Mouse (Mus musculus): ENCODE measurements around the gene Erh. TPM values are rescaled to one million over a fixed set of nuclear protein-coding genes. Genes with fewer than 3 reads are reported as not detected.

Gene Erh
- 10 to 100 TPM; 23.9 to 53.3 (median 35.7) TPM for total RNA-seq (2022)

DNA sequence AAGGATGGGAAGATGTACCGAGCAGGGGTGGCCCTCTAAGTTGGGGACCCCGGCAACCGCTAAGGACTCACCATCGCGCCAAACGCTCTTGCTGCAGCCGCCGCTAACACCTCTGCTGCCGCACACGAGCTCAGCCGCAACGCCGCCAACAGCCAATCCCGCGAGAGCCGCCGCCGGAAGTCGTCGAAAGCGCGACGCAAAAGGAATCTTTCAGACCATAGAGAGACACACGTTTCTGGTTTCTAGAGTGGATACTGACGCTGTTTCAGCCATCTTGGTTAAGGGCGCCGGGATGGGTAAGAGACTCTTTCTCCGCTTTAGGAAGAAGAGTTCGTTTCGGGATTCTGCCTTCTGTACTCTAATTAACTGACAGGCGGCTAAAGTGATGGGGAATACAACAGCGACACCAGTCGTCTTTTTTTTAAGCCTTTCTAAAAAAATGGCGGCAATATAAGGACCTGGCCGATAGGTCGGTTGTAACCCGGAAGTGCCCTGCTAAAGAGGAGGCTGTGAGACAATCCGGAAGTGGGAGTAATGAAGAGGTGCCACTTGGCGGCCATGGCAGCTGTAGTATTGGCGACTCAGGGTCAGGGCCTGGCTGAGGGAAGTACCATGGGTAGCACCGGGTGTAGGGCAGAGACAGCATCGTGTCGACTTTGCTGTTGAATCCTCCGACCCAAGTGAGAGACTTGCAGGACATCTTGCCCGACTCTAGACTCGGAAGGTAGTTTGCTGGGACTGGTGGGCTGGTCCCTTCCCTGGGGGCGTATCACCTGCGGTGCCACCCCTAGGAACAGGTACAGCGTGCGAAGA, at the start of gene Erh, which contains the start of gene Slc39a9:
Erh (minus strand) TSS at position 649 of the 813 bp plus-strand sequence.
Slc39a9 (plus strand) TSS at position 191 of the 813 bp plus-strand sequence.
- peak; percentile 92 to 94 for DNase-seq (ENCODE audit: low spot score in 2 of 2)

DNA sequence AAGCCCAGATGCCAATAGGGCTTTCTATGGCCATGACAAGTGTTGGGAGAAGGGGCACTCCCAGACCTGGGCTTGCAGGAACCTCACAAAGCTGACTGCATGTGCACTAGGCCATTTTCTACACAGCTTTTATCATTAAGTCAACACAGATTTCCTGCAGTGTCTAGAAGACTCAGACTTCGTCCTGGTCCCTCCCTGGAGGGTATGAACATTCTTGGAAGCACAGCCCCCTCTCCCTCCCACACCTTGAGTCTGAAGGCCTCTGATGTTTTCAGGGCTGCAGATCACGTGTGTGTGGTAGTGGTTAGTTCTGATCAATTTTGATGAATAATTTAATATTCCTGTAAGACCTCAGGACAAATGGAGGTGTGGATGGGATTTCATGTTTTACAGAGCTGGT, 49.6 kb upstream of the Erh start:
- DNase-seq (ENCODE audit: low spot score in 2 of 2) = no peak

DNA sequence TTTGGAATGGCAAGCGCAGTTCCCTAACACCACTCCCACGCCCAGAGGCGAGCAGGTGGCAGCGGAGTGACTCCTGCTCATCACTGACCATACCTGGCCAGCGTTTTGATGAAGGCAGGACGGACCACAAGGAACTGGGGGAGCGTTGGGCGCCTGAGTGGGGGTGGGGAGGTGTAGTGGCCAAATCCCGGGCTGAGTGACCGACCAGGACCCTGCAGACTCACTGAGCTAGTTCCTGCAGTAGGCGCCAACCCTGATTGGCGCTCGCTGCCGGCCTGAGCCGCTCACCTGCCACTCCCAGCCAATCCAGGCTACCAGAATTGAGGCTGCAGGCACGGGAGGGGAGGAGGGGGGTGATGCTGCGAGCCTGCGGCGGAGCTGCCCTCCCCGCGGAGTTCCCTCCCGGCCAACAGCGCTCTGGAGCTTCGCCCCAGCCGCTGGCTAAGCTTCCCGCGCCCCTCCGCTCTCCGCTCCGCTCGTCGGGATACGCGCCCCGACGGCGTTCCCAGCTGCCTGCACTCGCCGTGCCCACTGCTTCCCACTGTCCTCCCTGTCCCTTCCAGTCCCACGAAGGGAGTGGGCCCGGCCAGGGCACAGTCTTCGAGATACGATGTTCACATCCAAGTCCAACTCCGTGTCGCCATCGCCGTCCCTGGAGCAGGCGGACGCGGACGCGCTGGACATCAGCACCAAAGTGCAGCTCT, 48.3 kb upstream of the Erh start, which contains the start of gene Plekhd1:
Plekhd1 (plus strand) TSS at position 323 of the 704 bp plus-strand sequence.
- DNase-seq (ENCODE audit: low spot score in 2 of 2) = peak in 1 of 2 experiments; percentile 32

DNA sequence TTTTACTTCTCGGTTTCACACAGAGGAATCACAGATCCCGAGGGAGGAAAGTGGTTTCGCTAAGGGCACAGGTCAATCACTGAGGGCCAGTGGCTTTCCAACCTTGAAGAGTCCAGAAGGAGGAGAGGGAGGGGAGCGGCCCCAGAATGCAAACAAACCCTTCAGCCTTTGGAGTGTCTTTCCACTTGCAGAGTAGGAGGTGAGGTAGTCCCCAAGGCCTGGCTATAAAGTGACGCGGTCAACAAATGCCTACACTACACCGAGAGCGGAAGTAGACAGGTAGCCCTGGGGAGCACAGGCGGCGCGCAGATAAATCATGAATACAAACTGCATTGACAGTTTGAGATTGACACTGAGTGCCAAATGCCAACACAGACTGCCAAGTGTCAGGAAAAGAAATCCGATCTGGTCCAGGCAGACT, 47.5 kb upstream of the Erh start:
- no peak for DNase-seq (ENCODE audit: low spot score in 2 of 2)

DNA sequence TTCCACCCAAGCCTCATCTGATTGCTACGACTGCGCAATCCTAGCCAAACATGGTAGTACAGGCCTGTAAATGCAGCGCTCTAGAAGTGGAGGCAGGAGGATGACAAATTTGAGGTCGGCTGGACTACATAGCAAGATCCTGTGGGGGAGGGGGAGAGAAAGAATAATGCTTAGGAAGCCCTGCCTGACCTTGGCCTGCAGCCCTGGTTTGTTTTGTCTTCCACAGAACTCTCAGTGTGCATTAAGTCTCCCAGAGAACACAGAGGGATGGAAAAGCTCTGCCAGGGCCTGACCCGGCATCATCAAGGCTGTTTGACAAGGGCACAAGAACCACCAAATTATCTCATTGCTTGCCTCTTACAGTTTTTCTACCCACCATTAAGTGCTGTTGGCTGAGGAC, 45.6 kb upstream of the Erh start:
- DNase-seq (ENCODE audit: low spot score in 2 of 2) = no peak

DNA sequence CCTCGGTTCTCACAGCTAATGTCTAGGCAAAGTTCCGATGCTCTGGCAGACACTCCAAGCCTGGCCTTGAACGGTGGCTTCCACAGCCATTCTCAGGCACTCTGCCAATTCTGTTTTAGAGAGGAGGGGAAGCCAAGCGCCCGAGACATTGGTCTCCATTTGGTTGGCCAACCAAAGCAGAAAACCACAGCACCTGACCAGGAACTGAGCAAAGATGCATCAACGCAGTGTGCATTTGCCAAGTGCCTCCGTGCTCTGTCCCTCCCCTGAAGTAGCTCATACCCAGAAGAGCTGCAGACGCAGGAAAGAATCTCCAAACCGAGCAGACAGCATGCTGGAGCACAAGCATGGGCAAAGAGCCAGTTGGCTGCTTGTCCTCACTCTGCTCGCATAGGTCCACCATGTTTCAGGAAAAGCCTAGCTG, 43.7 kb upstream of the Erh start:
- no peak for DNase-seq (ENCODE audit: low spot score in 2 of 2)

DNA sequence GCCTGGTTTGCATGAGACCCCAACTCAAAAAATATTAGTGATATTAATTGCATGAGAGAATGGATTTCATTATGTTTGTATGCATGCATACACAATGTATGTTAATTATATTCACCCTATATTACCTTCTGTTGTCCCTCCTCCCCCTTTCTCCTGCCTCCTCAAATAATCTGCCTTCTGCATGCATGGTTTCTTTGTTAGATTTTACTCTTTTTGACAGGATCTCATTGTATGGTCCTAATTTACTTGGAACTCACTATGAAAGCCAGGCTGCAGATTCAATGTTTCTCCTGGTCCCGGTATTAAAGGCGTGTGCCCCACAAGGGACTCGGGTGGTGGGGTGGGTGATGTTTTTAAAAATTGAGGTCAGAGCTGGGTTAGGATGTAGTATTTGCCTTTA, 40.2 kb upstream of the Erh start:
- no peak for DNase-seq (ENCODE audit: low spot score in 2 of 2)

DNA sequence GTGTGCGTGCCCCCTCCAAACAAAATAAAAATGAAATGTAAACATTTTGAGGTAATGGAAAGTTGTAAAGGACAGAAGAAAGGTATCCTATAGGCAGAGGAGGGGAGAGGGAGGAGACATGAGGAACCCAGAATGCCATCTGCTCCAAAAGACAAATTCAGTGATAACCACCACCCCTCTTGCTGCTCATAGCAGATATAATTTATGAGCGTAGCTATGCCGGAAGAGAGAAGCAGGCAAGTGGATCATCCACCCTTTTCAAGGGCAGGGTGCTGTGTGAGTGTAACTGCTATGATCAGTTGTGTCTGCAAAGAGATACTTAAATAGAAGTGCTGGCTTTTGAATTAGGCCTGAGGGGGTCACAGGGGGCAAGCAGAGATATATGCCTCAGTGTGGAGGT, 39.4 kb upstream of the Erh start:
- DNase-seq (ENCODE audit: low spot score in 2 of 2) = no peak

DNA sequence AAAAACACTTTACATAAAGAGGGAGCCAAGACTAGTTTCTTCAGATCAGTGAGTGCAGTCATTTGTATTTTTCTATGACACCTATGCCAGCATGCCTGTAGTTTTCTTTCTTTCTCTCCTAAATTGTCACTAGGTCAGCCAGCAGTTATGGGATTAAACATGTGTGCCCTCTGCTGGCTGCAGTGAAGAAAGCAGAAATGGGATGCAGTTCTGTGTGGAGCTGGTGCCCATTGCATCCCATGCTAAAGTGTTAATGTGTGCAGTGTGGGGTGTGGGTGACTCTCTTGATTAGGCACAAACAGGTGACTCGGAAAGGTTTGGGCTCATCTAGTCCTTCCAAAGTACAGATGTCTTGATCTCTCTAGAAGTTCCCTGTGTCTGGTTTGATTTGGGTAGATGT, 37.2 kb upstream of the Erh start:
- DNase-seq (ENCODE audit: low spot score in 2 of 2) = peak in 1 of 2 experiments; percentile 32

DNA sequence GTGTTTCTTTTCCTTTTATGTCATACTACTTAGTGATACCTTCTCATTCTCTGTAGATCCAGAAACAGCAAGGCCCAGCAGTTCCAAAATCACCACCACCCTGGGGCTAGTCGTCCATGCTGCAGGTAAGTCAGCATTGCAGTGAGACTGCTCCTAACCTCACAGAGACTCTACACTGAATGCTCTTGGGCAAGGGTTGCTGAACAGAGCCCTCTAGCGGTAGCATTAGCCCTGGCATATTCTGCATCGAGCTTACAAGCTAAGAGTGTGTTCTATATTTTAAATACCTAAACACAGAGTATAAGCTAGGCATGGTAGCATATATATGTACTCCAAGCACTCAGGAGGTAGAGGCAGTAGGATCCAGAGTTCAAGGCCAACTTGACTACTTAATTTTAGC, 29.0 kb upstream of the Erh start:
- DNase-seq (ENCODE audit: low spot score in 2 of 2) = peak in 1 of 2 experiments; percentile 64

DNA sequence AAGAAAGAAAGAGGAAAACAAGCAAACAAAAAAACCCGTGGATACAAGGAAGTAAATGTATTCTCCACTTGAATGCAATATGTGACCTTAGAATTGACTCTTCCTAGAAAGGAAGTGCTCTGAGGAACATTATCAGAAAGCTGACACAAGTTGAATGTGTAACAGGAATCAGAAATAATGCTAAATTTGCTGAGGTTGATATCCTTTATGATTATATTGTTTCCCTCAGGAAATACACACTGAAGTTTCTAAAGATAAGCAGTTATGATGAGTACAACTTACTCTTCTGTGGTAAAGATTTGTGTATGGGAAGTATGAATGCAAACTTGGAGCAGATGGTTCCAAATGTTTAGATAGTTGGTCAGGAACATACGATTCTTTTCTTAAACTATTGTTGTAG, 24.2 kb upstream of the Erh start:
- no peak for DNase-seq (ENCODE audit: low spot score in 2 of 2)

DNA sequence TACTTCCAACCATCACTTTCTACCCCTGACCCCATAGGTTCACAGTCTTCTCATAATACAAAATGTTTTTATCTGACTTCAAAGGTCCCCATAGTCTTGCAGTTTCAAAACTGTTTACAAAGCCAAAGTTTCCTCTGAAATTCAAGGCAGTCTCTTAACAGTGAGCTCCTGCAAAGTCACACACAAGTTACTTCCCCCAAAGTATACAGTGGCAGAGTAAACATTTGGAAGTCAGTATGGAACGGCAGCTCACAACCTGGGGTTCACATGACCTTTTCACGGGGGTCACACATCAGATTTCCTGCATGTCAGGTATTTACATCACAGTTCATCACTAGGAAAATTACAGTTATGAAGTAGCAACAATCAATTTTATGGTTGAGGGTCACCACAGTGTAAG, 19.8 kb upstream of the Erh start:
- DNase-seq (ENCODE audit: low spot score in 2 of 2) = no peak

DNA sequence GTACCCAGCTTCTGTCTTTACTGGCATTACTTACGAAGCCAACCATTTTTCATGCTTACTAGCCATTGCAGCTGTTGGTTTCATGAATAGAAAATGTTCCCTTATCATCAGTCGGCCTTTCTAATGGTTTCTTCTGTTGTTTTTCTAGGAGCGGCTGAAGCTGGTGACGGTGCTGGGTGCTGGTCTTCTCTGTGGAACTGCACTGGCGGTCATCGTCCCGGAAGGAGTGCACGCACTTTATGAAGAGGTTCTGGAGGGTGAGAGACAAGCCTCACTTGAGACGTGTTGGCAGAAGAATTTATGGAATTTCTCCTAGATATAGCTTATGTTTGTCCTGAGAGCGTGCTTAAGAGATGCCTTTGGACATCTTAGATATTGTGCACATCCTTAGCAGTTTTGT, 18.2 kb upstream of the Erh start:
- no peak for DNase-seq (ENCODE audit: low spot score in 2 of 2)

DNA sequence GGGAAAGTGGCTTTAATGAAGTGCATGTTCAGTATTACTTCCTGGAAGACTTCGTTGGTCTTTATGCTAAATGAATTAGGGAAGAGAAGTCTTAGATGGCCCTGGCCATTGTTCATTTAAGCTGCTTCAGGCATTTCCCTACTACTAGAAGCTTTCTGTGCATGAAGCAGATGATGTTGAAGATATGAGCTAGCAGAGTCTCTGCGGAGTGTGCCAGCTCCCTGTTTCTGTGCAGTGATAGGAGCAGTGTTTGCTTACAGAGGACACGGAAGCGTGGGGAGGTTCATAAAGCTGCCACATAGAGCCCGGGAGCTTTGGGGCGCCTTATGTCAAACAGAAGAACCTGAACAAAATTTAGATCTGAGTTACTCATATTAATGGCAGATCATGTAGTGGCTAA, 14.5 kb upstream of the Erh start:
- DNase-seq (ENCODE audit: low spot score in 2 of 2) = no peak

DNA sequence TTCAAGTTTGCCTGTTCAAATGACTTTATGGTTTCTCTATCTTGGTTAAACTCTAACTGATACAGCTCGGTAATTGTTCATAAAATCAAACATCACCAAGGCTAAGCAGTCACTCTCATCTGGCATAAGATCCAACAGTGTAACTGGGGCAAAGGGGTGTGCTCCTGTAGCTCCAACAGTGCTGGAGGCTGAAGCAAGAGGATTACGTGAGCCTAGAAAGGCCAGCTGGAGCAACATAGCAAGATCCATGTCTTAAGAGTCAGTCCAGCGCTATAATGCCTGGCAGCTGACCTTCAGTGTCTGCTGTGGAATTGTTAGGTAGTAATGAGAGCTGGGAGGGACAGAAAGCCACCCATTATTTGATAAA, 10.5 kb upstream of the Erh start:
- no peak for DNase-seq (ENCODE audit: low spot score in 2 of 2)

DNA sequence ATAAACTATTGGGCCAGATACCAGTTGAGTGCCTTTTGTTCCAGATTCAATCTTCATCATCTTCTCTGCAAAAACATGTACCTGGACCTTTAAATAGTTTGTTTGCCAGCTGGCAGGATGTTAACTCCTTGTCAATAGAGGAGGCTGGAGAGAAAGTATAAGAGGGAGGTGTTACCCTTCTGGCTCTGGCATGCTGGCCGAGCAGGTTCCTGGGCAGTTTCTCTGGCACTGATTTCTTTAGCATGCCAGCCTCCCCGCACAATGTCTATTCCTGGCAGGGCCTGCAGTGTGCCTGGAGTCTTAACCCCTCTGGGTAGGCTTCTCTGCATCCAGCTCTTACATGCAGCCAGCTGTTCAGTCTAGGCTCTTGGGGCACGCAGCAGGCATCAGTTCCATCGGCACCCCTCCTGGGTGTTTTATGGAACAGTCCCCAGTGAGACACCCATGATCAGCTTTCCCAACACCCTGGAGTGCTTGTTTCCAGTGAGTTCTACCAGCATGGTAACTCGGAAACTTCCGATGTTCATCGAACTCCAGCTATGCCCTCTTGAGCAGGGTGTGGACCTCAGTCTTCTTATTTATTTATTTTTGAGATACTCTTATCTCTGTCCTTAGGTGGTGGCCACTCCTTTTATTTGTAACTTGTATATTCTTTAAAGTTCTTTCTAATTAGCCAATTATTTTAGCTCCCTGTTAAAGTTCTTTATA, 10.0 kb upstream of the Erh start:
- DNase-seq (ENCODE audit: low spot score in 2 of 2) = no peak

DNA sequence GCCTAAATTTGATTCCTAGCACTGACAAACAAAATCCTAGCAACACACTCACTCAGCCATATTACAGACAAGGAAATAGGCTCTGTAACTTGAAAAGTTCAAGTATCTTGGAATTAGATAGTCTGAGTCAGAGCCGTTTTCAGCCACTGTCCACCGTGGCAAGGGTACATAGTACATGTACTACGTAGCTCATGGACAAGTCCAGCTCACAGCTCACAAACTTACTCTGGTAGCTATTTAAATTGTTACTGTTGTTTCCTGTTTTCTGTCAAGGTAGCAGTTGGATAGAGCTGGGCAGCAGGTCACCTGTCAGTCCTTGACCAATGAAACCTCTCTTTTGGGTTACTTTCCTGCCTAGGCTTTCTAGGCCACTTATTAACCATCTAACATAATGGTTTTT, 2.2 kb upstream of the Erh start:
- no peak for DNase-seq (ENCODE audit: low spot score in 2 of 2)

DNA sequence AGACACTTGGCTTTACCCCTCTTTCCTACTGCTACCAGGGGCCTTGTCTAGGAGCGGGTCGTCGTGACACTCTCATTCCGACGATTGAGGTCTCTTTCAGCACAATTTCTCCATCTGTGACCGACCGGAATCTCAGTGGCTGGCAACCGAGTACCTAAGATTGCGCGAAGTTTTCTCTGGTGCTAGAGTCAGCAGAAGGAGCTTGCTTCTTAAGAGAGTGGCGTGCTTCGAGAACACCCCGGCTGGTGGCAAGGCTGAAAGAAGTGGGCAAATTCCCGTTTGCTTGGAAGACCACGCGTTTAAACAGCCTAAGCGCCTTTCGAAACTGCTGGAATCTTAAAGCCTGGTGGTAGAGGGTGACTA, 346 bp upstream of the Erh start:
- no peak for DNase-seq (ENCODE audit: low spot score in 2 of 2)

DNA sequence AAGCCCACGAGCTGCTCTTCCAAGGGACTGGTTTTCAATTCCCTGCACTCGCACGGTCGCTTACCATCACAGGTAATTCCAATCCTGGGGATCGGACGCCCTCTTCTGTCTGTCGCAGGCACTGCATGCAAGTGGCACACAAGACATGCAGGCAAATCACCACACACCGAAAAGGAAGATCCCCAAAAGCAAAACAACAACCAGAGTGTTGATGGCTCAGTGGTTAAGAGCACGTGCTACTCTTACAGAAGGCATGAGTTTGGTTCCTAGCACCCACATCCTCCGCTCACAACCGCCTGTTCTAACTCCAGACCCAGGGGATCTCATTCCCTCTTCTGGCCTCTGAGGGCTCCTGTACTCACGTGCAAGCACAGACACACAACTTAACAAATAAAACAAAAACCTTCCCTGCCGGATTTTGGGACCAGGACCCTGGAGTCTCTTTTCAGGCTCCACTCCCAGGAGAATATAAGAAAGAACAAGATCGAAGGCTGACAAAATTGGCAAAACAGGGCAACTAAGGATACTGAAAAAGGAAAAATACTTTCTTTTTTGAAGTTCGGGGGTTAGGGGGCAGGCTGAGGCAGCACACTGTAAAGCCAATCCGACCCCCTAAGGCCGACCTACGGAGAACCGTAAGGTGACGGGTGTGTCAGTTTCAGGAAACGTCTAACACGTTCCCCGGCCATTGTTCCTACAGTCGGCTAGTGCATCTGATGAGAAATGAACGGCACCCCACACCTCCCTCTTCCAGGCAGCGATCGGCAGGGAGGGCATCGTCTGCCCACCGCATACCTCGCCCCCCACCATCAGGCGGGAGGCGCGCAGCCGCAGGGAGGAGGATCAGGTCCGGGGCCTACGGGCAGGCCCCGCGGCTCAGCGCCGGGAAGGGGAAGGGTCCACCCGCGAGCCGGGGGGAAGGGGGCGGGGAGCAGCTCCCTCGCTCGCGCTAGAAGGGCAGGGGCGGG, 1.1 kb downstream of the Erh start:
- peak; percentile 25 to 35 for DNase-seq (ENCODE audit: low spot score in 2 of 2)

DNA sequence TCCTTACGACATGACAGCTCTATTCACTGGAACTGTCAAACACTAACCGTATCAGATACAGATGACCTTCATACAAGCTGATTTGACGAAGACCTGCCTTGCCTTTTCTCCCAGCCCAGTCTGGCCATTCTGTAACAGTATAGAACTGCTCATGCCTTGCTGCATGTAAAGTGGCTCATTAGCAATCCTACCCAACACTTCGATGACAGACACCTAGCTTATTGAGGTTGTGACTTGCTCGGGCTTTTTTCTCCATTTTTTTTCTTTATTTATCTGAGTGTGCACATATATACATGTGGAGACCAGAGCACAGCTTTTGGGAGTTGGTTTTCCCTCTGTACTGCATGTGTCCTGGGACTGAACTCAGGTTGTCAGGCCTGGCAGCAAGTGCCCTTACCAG, 12.4 kb downstream of the Erh start:
- DNase-seq (ENCODE audit: low spot score in 2 of 2) = no peak

DNA sequence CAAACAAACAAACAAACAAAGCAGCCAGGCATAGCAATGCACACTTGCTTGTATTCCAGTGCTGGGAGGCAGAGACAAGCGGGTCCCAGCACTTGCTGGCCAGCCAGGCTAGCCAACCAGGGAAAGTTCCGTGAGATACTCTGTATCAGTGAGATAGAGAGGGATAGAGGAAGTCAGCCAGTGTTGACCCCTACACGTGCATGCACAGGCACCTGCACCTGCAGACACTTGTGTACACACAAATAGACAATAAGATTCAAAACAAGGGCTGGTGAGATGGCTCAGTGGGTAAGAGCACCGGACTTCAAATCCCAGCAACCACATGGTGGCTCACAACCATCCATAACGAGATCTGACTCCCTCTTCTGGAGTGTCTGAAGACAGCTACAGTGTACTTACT, 23.6 kb downstream of the Erh start:
- DNase-seq (ENCODE audit: low spot score in 2 of 2) = no peak
